Mouse (Mus musculus): ENCODE measurements at regions not wholly inside any gene's neighbourhood (a gene's known extent, or its start where the extent isn't known, plus 50 kb on each side); places are given as distances from the start of the nearest gene placed in this dataset.

DNA sequence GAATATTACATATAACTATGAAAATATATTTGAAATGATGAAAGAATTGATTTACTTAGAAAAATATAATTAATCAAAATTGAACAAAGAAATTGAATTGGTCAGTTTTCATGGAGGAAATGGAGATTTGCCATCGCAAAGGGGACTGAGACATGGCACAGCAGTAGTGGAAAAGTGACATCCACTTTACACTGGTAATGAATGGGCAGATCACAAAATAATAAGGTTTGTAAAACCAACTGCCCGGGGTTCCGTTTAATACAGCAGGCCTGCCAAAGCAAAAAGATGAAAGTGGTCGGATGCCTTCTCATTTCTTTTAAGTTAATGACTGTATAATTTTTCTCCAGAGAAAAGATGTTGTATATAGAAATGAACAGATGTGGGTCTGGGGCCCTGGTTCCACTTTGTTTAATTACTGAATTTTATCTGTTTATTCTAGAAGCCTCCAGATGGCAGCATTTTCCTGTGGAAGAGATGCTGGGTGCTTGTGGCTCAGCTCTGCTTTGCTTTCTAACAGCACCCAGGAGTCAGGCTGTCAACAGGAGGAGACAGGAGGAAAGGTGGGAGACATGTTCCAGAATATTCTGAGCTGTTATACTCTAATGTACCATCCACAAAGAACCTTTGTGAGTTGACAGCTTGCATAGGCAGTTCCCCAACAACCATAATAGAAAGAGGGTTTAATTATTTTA lies 75.6 kb upstream of the Fbxl17 start:
- H3K4me3 ChIP-seq (replicated peaks; ENCODE audit: low read length): no peak overlapping the region
- H3K4me1 ChIP-seq (ENCODE audit: control insufficient read depth, insufficient read depth, low read length): no peaks in the 10 kb centered on the region
- DNase-seq (ENCODE audit: low spot score): peak; percentile 81
- no peak overlapping the region for H3K9ac ChIP-seq (ENCODE audit: low read depth, low read length, severe bottlenecking)
- WGBS: 39% methylated on average over 4 of the region's 4 CpGs
- ATAC-seq (ENCODE audit: low FRiP score, low read depth): no peak; the same call in 1 of the 2 replicates
- H3K4me2 ChIP-seq (replicated peaks; ENCODE audit: low read depth, low read length, severe bottlenecking): no peak overlapping the region
- H3K9me3 ChIP-seq (ENCODE audit: control insufficient read depth, low read length): no peaks in the 10 kb centered on the region
- no peaks in the 10 kb centered on the region for H3K27me3 ChIP-seq (ENCODE audit: control insufficient read depth, insufficient read depth, low read length)
- TF ChIP-seq POLR2A (IDR thresholded peaks at IDR 0.05; ENCODE audit: borderline replicate concordance, extremely low read depth, insufficient read depth, insufficient read length): no peak
- no peaks in the 10 kb centered on the region for H3K36me3 ChIP-seq (ENCODE audit: control insufficient read depth, insufficient read depth, low read length)
- H3K27ac ChIP-seq (replicated peaks; ENCODE audit: low read depth, low read length): no peak overlapping the region

DNA sequence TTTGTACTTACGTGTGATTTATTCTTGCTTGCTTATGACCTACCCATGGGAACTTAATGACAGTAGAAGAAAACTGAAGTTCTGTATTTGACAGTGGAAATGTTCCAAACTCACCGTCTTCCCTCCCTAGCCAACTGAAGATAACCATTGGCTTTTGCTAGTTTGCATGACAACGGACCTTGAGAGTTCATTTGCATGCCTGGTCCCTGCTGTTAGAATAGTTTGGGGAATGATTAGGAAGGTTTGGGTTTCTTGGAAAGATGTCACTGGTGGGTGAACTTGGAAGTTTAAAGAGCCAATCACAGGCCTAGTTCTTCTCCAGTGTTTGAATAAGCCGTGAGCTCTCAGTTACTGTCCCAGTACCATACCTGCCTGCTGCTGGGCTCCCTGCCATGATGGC lies 83.1 kb upstream of the Fbxl17 start:
- H3K9me3 ChIP-seq (ENCODE audit: control insufficient read depth, low read length): no peaks in the 10 kb centered on the region
- no peak overlapping the region for H3K27ac ChIP-seq (replicated peaks; ENCODE audit: low read depth, low read length)
- no peak overlapping the region for H3K4me2 ChIP-seq (replicated peaks; ENCODE audit: low read depth, low read length, severe bottlenecking)
- H3K36me3 ChIP-seq (ENCODE audit: control insufficient read depth, insufficient read depth, low read length): no peaks in the 10 kb centered on the region
- H3K27me3 ChIP-seq (ENCODE audit: control insufficient read depth, insufficient read depth, low read length): no peaks in the 10 kb centered on the region
- H3K9ac ChIP-seq (ENCODE audit: low read depth, low read length, severe bottlenecking): no peak overlapping the region
- no peaks in the 10 kb centered on the region for H3K4me1 ChIP-seq (ENCODE audit: control insufficient read depth, insufficient read depth, low read length)
- H3K4me3 ChIP-seq (replicated peaks; ENCODE audit: low read length): no peak overlapping the region
- ATAC-seq (ENCODE audit: low FRiP score, low read depth) (no peak), DNase-seq (ENCODE audit: low spot score) (no peak)
- WGBS: 67% methylated on average over 4 of the region's 4 CpGs
- TF ChIP-seq POLR2A (IDR thresholded peaks at IDR 0.05; ENCODE audit: borderline replicate concordance, extremely low read depth, insufficient read depth, insufficient read length): no peak

DNA sequence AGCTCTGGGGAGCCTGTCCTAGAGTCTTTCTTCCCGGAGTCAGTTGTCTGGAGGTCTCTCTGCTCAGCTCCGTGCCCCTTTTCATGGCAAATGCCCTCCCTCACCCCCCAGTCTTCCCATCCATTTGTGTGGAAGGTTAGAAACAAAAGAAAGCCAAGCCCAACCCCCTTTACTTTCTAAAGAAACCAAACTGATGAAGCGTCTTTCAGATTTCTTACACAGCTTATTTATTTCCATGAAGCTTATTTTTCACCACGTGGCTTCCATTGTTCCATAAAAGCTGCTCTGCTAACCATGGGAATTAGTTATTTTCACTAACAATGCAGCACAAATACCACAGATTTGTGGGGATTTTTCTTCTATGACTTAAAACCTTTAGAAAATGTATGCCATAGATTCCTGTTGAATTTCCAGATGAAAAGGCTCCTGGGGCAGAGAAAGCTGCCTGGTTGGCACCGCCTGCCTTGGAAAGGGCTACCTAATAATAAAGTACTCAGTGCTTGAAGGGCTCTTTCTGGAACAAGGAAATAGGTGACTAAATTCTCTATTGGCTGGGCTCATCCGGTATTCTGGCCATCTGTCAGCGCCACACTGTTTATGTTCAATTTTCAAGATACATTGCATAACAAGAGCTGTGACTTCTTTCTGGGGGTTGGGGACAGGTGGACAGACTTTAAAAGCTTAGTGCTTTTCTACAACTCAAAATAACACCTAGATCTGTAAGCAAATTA lies 107.4 kb upstream of the Fbxl17 start:
- Histone ChIP-seq H3K9ac (ENCODE audit: low read depth, low read length, severe bottlenecking) (no peak overlapping the region), H3K27ac (replicated peaks; ENCODE audit: low read depth, low read length) (no peak overlapping the region), H3K36me3 (ENCODE audit: control insufficient read depth, insufficient read depth, low read length) (no peaks in the 10 kb centered on the region), H3K4me3 (replicated peaks; ENCODE audit: low read length) (no peak overlapping the region), H3K9me3 (ENCODE audit: control insufficient read depth, low read length) (no peaks in the 10 kb centered on the region), H3K4me1 (ENCODE audit: control insufficient read depth, insufficient read depth, low read length) (no peaks in the 10 kb centered on the region), H3K27me3 (ENCODE audit: control insufficient read depth, insufficient read depth, low read length) (no peaks in the 10 kb centered on the region), H3K4me2 (replicated peaks; ENCODE audit: low read depth, low read length, severe bottlenecking) (no peak overlapping the region)
- DNase-seq (ENCODE audit: low spot score) (no peak), ATAC-seq (ENCODE audit: low FRiP score, low read depth) (no peak)
- TF ChIP-seq POLR2A (IDR thresholded peaks at IDR 0.05; ENCODE audit: borderline replicate concordance, extremely low read depth, insufficient read depth, insufficient read length): no peak
- 57% methylated on average over 7 of the region's 7 CpGs for WGBS

DNA sequence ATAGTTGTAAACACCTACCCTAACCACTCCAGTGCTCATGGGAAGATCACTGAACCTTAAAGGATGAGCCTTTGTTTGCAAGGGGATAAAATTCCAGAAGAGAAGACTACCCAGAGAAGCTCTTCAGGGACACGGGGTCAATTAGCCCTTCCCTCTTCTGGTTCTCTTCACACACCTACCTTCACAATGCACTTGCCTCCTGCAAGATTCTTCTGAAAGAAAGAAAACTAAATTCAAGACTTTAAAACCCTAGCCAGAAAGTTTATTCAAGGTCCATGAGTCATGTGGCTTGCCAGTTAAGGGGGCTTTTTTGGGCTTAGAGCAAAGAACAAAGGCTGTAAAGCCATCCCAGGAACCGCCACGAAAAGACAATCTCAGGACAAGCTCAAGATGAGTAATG lies 122.9 kb upstream of the Fbxl17 start:
- H3K27me3 ChIP-seq (ENCODE audit: control insufficient read depth, insufficient read depth, low read length): no peaks in the 10 kb centered on the region
- no peak overlapping the region for H3K4me3 ChIP-seq (replicated peaks; ENCODE audit: low read length)
- no peaks in the 10 kb centered on the region for H3K9me3 ChIP-seq (ENCODE audit: control insufficient read depth, low read length)
- ATAC-seq (ENCODE audit: low FRiP score, low read depth) (no peak), DNase-seq (ENCODE audit: low spot score) (no peak)
- H3K4me1 ChIP-seq (ENCODE audit: control insufficient read depth, insufficient read depth, low read length): no peaks in the 10 kb centered on the region
- TF ChIP-seq POLR2A (IDR thresholded peaks at IDR 0.05; ENCODE audit: borderline replicate concordance, extremely low read depth, insufficient read depth, insufficient read length): no peak
- no peak overlapping the region for H3K9ac ChIP-seq (ENCODE audit: low read depth, low read length, severe bottlenecking)
- H3K36me3 ChIP-seq (ENCODE audit: control insufficient read depth, insufficient read depth, low read length): no peaks in the 10 kb centered on the region
- WGBS: 29% methylated on average over 3 of the region's 3 CpGs
- no peak overlapping the region for H3K27ac ChIP-seq (replicated peaks; ENCODE audit: low read depth, low read length)
- H3K4me2 ChIP-seq (replicated peaks; ENCODE audit: low read depth, low read length, severe bottlenecking): no peak overlapping the region

DNA sequence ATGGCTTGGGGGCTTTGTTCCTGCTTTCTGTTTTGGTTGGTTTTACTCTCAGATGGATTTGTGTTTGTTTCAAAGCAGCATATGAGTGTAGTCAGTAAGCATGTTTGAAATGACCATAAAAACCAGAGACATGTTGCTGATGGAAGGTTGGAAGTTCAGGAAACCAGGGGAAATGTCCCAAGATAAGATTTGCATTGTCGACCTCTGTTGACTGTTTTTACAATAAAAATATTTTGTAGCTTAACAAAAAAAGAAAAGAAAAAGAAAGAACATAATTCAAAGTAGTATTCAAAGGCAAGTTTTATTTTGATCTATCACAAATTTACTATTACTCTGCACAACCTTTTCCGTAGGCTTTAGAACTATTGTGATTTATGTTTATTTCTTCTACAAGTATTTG lies 137.8 kb upstream of the Fbxl17 start:
- WGBS: 84% methylated on average over 2 of the region's 2 CpGs
- Histone ChIP-seq H3K4me3 (replicated peaks; ENCODE audit: low read length) (no peak overlapping the region), H3K9ac (ENCODE audit: low read depth, low read length, severe bottlenecking) (no peak overlapping the region), H3K27ac (replicated peaks; ENCODE audit: low read depth, low read length) (no peak overlapping the region), H3K36me3 (ENCODE audit: control insufficient read depth, insufficient read depth, low read length) (no peaks in the 10 kb centered on the region), H3K27me3 (ENCODE audit: control insufficient read depth, insufficient read depth, low read length) (no peaks in the 10 kb centered on the region), H3K4me2 (replicated peaks; ENCODE audit: low read depth, low read length, severe bottlenecking) (no peak overlapping the region), H3K9me3 (ENCODE audit: control insufficient read depth, low read length) (no peaks in the 10 kb centered on the region), H3K4me1 (ENCODE audit: control insufficient read depth, insufficient read depth, low read length) (no peaks in the 10 kb centered on the region)
- ATAC-seq (ENCODE audit: low FRiP score, low read depth) (no peak), DNase-seq (ENCODE audit: low spot score) (no peak)
- no peak for TF ChIP-seq POLR2A (IDR thresholded peaks at IDR 0.05; ENCODE audit: borderline replicate concordance, extremely low read depth, insufficient read depth, insufficient read length)
